Mouse (Mus musculus) megakaryocyte, embryonic 14.5 days (primary cell): ENCODE data around the gene Ggct.

Experiments used
- FLI1 ChIP-seq: IDR thresholded peaks from 2 replicates; pipeline ENCODE4 v1.6.1; 2012; ENCODE audit warnings: low read length, inconsistent platforms, mixed read lengths
- GATA1 ChIP-seq: IDR thresholded peaks from 3 replicates; pipeline ENCODE4 v1.6.1; 2012; ENCODE audit warnings: mixed read lengths, low read length, inconsistent platforms, borderline replicate concordance

GRCm38 (mm10) chr6:54948682-54949081 lies 44.1 kb downstream of the Ggct start:
- TF ChIP-seq FLI1 (no peak), GATA1 (no peak)
